Mouse (Mus musculus): Measurements from ENCODE around the gene Pknox2. TPM values are rescaled to one million over a fixed set of nuclear protein-coding genes. Genes with fewer than 3 reads are reported as not detected.

The Pknox2 gene
- polyA plus RNA-seq, 1 experiment = 8.5 TPM

- Histone ChIP-seq H3K27me3 (ENCODE audit: control insufficient read depth, insufficient read depth, insufficient read length) (no peaks in the 10 kb centered on the region), H3K79me2 (ENCODE audit: control insufficient read depth, insufficient read depth) (no peaks in the 10 kb centered on the region), H3ac (ENCODE audit: control insufficient read depth, insufficient read length, low read depth) (no peak overlapping the region), H3K79me3 (ENCODE audit: low read depth) (no peaks in the 10 kb centered on the region), H3K36me3 (ENCODE audit: control insufficient read depth, insufficient read depth) (no peaks in the 10 kb centered on the region), H3K4me3 (ENCODE audit: insufficient read depth, poor library complexity, severe bottlenecking) (no peak overlapping the region)
- TF ChIP-seq MYOD1 (IDR thresholded peaks at IDR 0.05; ENCODE audit: control insufficient read depth, insufficient read length, low read depth) (no peak), MYOG (IDR thresholded peaks at IDR 0.05; ENCODE audit: control insufficient read depth, extremely low read depth, insufficient read length) (no peak), CEBPB (IDR thresholded peaks at IDR 0.05; ENCODE audit: low read depth) (no peak), USF1 (IDR thresholded peaks at IDR 0.05; ENCODE audit: low read depth) (no peak), MAX (IDR thresholded peaks at IDR 0.05) (no peak), CTCF (IDR thresholded peaks at IDR 0.05; ENCODE audit: control insufficient read depth, insufficient read depth, insufficient read length) (no peak), FOSL1 (IDR thresholded peaks at IDR 0.05; ENCODE audit: insufficient read depth, low read length, poor library complexity, severe bottlenecking) (no peak)
Observed at GRCm38 (mm10) chr9:36894242-36894641, 253.0 kb downstream of the Pknox2 start.

GRCm38 (mm10) chr9:36893413-36893990 lies 253.7 kb downstream of the Pknox2 start:
- H3K27me3 ChIP-seq (ENCODE audit: control insufficient read depth, insufficient read depth, insufficient read length) = no peaks in the 10 kb centered on the region
- H3K79me3 ChIP-seq (ENCODE audit: low read depth) = no peaks in the 10 kb centered on the region
- no peak overlapping the region for H3K4me3 ChIP-seq (ENCODE audit: insufficient read depth, poor library complexity, severe bottlenecking)
- no peaks in the 10 kb centered on the region for H3K79me2 ChIP-seq (ENCODE audit: control insufficient read depth, insufficient read depth)
- no peak overlapping the region for H3ac ChIP-seq (ENCODE audit: control insufficient read depth, insufficient read length, low read depth)
- no peak for TF ChIP-seq MYOD1 (IDR thresholded peaks at IDR 0.05; ENCODE audit: control insufficient read depth, insufficient read length, low read depth)
- no peak for TF ChIP-seq MAX (IDR thresholded peaks at IDR 0.05)
- TF ChIP-seq USF1 (IDR thresholded peaks at IDR 0.05; ENCODE audit: low read depth) = no peak
- TF ChIP-seq CTCF (IDR thresholded peaks at IDR 0.05; ENCODE audit: control insufficient read depth, insufficient read depth, insufficient read length) = no peak
- no peak for TF ChIP-seq CEBPB (IDR thresholded peaks at IDR 0.05; ENCODE audit: low read depth)
- TF ChIP-seq MYOG (IDR thresholded peaks at IDR 0.05; ENCODE audit: control insufficient read depth, extremely low read depth, insufficient read length) = no peak
- TF ChIP-seq FOSL1 (IDR thresholded peaks at IDR 0.05; ENCODE audit: insufficient read depth, low read length, poor library complexity, severe bottlenecking) = no peak
- no peaks in the 10 kb centered on the region for H3K36me3 ChIP-seq (ENCODE audit: control insufficient read depth, insufficient read depth)

GRCm38 (mm10) chr9:36890552-36890951 lies 256.7 kb downstream of the Pknox2 start:
- no peak overlapping the region for H3K4me3 ChIP-seq (ENCODE audit: insufficient read depth, poor library complexity, severe bottlenecking)
- no peaks in the 10 kb centered on the region for H3K79me3 ChIP-seq (ENCODE audit: low read depth)
- H3K27me3 ChIP-seq (ENCODE audit: control insufficient read depth, insufficient read depth, insufficient read length) = no peaks in the 10 kb centered on the region
- H3K79me2 ChIP-seq (ENCODE audit: control insufficient read depth, insufficient read depth) = no peaks in the 10 kb centered on the region
- TF ChIP-seq CTCF (IDR thresholded peaks at IDR 0.05; ENCODE audit: control insufficient read depth, insufficient read depth, insufficient read length) (peak; percentile 46), MYOG (IDR thresholded peaks at IDR 0.05; ENCODE audit: control insufficient read depth, extremely low read depth, insufficient read length) (no peak)
- no peaks in the 10 kb centered on the region for H3K36me3 ChIP-seq (ENCODE audit: control insufficient read depth, insufficient read depth)
- H3ac ChIP-seq (ENCODE audit: control insufficient read depth, insufficient read length, low read depth) = no peak overlapping the region

- no peak overlapping the region for H3K4me3 ChIP-seq (ENCODE audit: insufficient read depth, poor library complexity, severe bottlenecking)
- no peaks in the 10 kb centered on the region for H3K27me3 ChIP-seq (ENCODE audit: control insufficient read depth, insufficient read depth, insufficient read length)
- no peaks in the 10 kb centered on the region for H3K36me3 ChIP-seq (ENCODE audit: control insufficient read depth, insufficient read depth)
- no peaks in the 10 kb centered on the region for H3K79me2 ChIP-seq (ENCODE audit: control insufficient read depth, insufficient read depth)
- no peak overlapping the region for H3ac ChIP-seq (ENCODE audit: control insufficient read depth, insufficient read length, low read depth)
- TF ChIP-seq MAX (IDR thresholded peaks at IDR 0.05) (no peak), USF1 (IDR thresholded peaks at IDR 0.05; ENCODE audit: low read depth) (no peak), MYOG (IDR thresholded peaks at IDR 0.05; ENCODE audit: control insufficient read depth, extremely low read depth, insufficient read length) (no peak), CTCF (IDR thresholded peaks at IDR 0.05; ENCODE audit: control insufficient read depth, insufficient read depth, insufficient read length) (no peak), FOSL1 (IDR thresholded peaks at IDR 0.05; ENCODE audit: insufficient read depth, low read length, poor library complexity, severe bottlenecking) (no peak), MYOD1 (IDR thresholded peaks at IDR 0.05; ENCODE audit: control insufficient read depth, insufficient read length, low read depth) (no peak), CEBPB (IDR thresholded peaks at IDR 0.05; ENCODE audit: low read depth) (no peak)
- H3K79me3 ChIP-seq (ENCODE audit: low read depth) = no peaks in the 10 kb centered on the region
Observed at GRCm38 (mm10) chr9:36885237-36885636, 262.0 kb downstream of the Pknox2 start.

GRCm38 (mm10) chr9:36883569-36883968 lies 263.6 kb downstream of the Pknox2 start:
- Histone ChIP-seq H3K4me3 (ENCODE audit: insufficient read depth, poor library complexity, severe bottlenecking) (no peak overlapping the region), H3K79me3 (ENCODE audit: low read depth) (no peaks in the 10 kb centered on the region), H3ac (ENCODE audit: control insufficient read depth, insufficient read length, low read depth) (no peak overlapping the region), H3K27me3 (ENCODE audit: control insufficient read depth, insufficient read depth, insufficient read length) (no peaks in the 10 kb centered on the region), H3K36me3 (ENCODE audit: control insufficient read depth, insufficient read depth) (no peaks in the 10 kb centered on the region), H3K79me2 (ENCODE audit: control insufficient read depth, insufficient read depth) (no peaks in the 10 kb centered on the region)
- TF ChIP-seq CTCF (IDR thresholded peaks at IDR 0.05; ENCODE audit: control insufficient read depth, insufficient read depth, insufficient read length) (no peak), USF1 (IDR thresholded peaks at IDR 0.05; ENCODE audit: low read depth) (no peak), MAX (IDR thresholded peaks at IDR 0.05) (no peak), FOSL1 (IDR thresholded peaks at IDR 0.05; ENCODE audit: insufficient read depth, low read length, poor library complexity, severe bottlenecking) (no peak), CEBPB (IDR thresholded peaks at IDR 0.05; ENCODE audit: low read depth) (no peak), MYOD1 (IDR thresholded peaks at IDR 0.05; ENCODE audit: control insufficient read depth, insufficient read length, low read depth) (no peak), MYOG (IDR thresholded peaks at IDR 0.05; ENCODE audit: control insufficient read depth, extremely low read depth, insufficient read length) (no peak)

Data from C2C12 (cell line).